Mouse (Mus musculus): ENCODE data around the gene Flnb. TPM values are rescaled to one million over a fixed set of nuclear protein-coding genes. Genes with fewer than 3 reads are reported as not detected.

Flnb gene
- total RNA-seq, 1 experiment from 2014 or later, result 47.9 TPM

DNA sequence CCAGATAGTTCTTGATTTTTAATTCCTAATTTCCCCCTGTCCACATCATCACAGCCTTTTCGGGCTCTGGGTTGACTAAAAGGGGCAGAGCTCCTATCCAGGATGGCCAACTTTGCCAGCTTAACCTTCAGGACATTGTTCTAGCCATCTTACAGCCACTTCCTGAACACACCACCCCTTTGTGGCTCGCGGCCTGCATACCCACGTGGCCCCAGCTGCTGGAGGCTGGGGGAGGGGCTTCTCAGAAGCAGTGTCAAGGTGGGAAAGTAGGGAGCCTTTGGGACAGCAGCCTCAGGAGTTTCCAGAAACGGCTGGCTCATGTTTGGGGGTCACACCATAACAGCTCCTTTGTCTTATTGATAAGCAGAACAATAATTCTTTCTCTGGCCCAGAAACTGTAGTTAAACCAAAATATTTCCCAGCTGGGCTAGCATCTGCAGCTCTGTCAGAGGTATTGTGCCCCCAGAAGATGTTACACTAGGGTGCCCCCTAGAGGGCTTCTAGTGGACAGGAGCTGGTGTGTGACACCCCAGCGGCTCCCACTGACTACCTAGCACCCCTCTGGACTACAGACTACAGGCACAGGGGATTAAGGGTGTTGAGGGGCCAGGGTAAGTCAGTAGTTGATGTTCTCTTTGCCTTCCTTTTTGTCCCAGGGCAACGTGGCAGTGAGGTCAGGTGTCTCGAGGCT lies 126.7 kb downstream of the Flnb start:
- DNase-seq, result no peak

DNA sequence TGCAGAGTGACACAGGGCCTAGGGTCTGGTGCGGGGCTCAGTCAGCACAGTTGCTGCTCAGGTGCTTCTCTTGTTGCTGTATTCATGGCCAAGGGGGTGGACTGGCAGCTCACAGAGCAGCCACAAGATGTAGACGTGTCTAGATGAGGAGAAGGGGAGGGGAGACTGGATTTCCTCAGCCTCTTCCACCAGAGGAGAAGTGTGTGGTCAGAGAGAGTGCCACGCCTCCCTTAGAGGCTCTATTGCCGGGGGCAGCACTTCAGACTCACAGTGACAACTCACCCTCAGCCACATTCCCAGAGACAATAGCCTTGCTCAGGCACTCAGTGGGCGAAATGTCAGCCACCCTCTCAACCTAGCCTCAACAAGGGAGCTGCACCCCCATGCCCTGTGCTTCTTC lies 127.5 kb downstream of the Flnb start:
- no peak for DNase-seq

DNA sequence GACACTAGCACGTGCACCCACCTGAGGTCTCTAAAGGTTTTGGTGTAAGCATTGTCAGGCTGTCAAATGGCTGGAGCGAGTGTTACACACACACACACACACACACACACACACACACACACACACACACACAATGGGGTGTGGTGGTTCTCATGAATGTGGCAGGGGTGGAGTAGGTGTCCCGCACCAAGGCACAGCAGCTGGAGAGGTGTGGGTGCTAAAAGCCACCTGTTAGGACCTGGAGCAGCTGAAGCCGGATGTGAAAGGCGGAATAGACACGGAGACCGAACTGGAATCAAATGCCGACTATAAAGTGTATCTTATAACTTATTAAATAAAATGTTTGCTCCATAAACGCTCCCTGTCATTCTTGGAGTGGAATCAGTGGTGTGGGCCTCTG lies 133.5 kb downstream of the Flnb start:
- DNase-seq, result no peak

DNA sequence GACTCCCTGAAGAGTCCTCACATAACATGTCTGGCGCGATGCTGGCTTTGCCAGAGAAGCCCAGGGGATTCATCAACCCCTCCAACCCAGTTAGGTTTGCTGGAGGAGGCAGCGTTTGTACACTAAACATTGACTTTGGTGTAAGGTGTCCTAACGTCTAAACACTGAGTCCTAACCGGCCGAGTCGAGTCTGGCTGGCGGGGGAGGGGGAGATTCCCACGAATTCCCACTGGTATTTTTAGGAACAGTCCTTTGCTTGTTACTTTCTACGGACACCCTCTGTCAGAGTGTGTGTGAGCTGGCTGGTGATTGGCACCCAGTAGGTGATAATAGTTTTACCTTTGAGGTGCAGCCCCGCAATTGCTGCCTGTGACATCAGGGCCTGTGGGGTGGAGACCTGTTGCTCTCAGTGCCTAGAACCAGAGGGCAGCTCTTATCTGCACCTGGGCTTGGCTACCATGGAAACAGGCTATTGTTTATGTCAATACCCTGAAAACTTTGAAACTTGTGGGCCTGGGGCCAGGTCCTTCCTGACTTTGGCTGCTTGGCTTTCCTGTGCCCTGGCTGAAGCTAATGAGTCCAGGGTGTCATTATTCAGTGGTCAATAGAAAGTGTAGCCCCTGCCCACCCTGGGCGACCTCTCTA lies 135.0 kb downstream of the Flnb start:
- no peak for DNase-seq

DNA sequence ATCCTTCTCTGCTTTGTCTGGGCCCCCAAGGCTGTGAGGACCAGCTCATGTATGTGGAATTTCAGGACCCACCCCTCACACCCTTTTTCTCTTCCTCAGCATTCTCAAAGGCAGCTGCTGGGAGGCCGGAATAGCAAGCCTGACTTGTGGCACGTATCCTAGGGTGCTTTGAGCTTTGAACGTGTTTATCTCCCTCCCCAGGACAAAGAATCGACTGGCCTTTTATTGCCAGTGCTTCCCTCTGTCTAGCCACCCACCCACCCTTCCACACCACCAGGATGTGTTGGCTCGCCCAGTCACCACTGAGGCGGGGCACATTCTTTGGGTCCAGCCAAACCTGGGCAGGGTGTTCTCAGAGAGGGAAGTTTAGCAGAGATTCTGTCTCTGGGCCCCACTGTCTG lies 136.3 kb downstream of the Flnb start:
- DNase-seq, result no peak

DNA sequence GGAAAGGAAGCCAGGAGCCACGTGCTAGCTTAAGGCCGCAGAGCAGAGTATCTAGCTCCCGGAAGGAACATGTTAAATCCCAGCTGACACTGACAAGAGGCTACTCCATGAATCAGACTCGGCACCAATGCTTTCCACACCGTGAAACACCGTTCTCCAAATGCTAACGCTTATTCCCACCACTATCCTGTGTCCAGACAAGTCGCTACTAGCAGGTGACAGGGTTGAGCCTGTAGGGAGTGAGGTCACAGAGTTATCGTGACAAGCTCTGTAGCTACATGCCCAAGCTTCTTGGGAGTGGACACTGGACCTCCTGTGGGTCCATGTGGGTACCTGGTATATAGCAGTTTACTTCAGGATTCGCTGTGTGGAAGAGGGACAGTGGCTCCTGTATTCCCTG lies 138.7 kb downstream of the Flnb start:
- no peak for DNase-seq

DNA sequence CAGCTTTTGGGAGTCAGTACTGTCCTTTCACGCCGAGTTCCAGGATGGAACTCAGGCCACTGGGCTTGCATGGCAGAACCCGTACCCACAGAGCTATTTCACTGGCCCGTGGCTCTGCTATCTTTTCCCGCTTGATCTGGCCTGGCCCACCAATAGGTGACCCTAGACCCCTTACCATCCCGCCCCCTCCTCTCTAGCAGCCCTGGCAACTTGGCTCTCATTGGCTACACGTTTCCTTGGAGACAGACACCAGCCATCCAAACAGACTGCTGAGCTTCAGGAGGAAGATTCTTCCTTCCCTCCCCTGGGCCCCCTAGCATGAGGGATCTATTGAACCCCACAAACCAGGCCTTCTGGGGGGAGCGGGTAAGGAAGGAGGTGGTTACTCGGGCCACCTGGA lies 139.3 kb downstream of the Flnb start, which contains the start of gene Gm45521:
TSS of gene Gm45521 (plus strand) at position 240 of the 400 bp plus-strand sequence.
- no peak for DNase-seq

DNA sequence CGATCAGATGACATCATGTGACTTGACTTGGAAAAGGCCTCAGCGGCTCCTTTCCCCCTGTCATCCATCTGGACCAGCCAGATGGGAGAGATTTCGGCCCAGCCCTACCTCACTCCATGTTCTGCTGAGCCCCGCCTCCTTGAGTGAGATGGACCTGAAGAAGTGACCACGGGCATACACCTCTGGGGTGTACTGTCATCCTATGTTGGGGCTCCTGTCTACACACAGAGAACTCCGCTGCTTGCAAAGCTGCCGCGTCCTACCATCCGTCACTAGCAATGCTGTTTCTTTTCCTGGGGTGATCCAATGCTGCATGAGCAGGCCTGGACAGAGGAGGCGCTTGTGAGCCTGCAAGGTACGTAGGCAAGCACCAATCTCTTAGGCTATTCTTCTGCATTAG lies 142.9 kb downstream of the Flnb start:
- no peak for DNase-seq

DNA sequence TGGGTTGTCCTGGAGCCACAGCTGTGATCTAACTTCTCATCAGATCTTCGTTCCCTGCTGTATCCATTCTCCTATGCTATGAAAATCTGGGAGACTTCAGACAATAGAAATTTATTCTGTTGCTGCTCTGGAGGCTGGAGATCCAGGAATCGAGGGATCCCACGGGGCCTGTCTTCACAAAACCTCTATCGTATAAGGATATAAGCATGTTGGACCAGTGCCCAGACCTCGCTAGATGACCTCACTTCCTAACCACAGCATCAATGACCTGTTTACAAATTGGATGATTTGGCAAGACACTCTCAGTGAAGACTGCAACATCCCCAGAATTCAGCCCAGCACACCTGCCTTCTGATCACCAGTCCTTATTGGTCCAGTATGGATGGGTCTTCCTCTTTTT lies 144.0 kb downstream of the Flnb start:
- DNase-seq, result no peak

DNA sequence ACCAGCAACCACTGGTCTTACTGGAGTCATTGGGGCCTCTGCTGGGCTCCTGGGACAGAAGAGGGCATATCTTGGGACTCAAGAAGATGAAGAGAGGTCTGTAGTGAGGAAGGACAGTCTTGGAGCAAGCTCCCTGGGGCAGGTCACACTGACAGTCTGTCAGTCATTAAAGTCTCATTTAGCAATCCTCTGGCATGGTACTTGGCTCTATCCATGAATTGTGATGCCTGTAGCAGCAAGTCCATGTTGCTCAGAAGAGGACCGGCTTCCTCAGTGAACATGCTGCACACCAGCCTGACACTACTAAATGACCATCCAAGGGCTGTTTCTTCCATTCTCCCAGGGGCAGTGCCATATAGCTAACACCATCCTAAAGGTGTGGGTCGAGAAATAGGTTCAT lies 144.9 kb downstream of the Flnb start:
- DNase-seq, result no peak

DNA sequence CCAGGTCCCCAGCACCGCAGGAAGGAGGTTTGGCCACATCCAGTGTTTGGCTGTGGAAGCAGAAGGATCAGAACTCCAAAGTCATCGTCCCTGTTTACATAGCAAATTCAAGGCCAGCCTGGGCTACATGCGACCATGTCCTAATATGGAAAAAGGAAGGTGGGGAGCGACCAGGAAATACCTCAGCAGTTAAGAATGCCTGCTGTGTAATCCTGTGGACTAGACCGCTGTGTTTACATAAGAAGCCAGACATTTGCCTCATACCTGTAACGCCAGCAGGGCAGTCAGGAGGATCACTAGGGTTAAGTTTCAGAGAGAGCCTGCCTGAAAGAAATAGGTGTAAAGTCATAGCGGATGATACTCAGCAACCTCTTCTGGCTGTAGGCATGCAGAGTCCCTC lies 145.4 kb downstream of the Flnb start:
- DNase-seq, result no peak

DNA sequence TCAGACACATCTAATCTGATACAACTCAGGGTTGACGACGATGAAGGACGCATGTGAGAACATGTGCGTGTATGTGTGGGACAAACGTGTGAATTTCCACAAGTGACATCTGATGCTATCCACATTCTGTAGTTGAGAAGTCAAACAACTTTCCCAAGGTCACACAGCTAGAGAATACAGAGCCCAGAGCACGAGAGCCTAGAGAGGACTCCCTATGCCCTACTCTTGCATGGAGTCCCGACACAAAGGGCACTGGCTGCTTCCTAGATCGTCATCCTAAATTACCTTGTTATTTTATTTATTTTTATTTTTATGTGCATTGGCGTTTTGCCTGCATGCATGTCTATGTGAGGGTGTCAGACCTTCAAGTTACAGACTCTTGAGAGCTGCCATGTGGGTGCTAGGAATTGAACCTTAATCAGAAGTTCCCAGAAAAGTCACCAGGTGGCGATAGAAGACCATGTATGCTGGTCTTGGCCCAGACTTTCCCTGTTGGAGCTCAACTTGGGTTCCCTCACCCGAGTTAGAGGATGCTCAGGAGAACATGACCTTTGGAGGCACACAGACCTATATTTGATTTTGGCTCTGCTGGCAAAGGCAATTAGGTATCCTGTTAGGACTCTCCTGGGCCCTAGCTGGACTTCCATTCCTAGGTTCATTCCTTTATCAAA lies 146.6 kb downstream of the Flnb start:
- peak; percentile 36 for DNase-seq

DNA sequence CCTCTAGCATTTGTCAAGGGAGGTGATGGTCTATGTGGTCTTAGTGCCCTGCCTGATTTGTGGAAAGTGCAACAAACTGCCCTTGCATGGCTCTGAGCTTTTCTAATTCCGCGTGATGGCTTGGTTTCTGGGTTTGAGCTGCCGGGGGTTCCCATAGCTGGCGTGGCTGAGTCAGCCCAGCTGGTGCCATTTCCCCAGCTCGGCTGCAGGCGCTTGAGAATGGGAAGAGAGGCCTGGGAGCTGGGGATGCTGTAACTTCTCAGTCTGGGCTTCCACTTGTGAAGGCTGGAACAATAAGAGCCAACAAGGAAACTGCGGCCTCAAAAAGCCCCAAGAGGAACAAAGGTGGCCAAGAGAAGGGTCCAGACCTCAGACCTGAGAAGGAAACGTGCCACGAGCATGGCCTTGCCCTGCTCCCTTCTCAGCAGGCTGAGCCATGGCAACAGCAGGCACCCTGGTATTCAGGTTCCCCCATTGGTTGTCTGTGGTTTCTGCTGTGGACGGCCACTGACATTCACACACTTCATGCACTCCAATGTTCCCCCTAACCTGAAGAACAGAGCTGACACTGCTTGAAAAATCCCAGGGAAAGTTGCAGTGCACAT lies 154.2 kb downstream of the Flnb start:
- no peak for DNase-seq

DNA sequence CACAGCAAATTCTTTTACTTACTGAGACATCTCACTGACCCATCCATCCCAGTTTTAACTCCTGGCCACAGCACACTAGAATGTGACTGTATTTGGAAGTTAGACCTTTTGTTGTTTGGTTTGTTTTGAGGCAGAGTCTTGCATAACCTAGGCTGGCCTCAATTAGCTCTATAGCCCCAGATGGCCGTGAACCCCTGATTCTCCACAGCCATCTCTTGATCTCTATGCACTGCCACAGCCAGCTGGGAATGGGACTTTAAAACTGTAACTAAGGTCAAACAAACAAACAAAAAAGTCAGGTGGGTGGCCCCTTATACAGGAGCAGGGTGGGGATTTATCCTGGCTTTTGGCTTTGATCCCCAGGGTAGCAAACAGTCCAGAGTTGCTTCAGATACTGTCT lies 156.9 kb downstream of the Flnb start:
- no peak for DNase-seq

DNA sequence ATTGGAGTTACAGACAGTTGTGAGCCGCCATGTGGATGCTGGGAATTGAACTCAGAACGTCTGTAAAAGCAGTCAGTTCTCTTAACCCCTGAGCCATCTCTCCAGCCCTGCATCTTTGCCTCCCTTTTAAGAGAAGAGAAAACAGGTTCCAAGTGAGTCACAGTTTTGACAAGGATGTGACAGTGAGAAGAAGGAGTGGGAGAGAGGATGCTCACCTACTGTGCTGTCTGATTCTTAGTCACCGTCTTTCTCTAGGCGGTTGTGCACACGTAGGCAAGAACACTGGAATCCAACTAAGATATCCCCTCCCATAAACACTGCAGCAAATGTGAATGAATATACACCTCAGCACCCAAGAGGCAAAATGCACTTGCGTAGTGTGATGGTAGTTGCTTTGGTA lies 157.4 kb downstream of the Flnb start:
- DNase-seq, result no peak

DNA sequence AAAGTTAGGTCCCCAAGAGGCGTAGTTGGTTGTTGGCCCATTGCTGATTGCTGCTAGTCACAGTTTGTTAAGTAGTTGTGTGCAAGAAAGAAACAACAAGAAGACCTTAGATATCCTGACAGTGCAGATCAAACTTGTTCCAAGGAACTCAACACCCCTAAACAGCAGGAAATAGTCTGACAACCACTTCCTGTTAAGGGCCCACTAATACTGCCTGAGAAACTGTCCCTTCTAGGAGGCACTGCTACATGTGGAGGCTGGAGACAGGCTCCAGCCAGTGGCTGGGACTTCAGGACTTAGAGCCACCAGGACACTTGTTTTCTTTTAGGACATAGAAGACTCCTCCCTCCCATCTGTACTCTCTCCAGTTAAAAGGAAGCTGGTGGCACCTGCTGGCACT lies 159.7 kb downstream of the Flnb start:
- DNase-seq, result no peak

DNA sequence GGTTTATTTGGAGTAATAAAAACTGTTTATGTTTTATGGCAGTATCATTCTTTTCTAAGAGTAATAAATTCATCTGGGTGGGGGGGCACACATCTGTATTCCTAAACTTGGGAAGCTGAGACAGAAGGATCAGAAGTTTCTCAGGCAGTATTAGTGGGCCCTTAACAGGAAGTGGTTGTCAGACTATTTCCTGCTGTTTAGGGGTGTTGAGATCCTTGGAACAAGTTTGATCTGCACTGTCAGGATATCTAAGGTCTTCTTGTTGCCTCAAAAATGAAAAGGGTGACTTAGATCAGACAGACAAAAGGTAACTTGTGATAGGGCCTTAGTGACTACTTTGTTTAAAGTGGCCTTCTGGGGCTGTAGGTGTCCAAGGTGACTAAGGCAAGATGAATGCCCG lies 160.4 kb downstream of the Flnb start:
- DNase-seq, result no peak

DNA sequence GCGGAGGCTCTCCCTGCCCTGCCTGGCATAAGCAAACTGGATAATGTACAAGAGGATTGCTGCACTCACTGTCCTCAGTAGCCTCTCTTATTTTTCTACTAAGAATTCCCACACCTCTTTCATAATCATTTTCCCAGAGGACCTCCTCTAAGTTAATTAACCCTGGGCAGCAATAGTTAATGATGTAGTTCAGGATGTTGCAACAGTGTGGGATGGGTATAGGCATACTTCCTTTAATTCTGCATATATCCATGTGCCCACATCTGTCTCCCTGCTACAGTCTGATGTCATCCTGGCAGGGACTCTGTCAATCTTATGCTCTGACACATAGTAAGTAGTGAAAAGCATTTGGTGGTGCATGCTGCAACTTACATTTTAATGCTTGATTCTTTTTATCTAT lies 163.5 kb downstream of the Flnb start:
- DNase-seq, result no peak

DNA sequence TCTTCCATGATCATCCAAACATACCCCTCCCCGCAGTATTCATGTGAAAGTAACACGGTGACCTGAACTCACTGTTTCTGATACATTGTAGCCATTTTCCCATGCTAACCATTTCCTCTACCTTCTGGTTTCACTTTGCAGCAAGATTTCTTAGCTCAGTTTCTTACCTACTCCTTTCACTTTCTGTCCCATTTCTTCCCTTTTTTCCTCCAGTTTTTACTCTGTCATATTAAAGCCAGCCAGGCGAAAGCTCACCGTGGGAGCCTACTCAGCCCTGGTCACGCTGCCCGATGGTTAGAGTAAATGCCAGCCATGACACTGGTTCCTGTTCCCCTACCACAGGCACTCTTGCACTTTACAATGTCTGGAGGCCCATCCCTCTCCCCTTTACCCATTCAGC lies 169.2 kb downstream of the Flnb start:
- no peak for DNase-seq

DNA sequence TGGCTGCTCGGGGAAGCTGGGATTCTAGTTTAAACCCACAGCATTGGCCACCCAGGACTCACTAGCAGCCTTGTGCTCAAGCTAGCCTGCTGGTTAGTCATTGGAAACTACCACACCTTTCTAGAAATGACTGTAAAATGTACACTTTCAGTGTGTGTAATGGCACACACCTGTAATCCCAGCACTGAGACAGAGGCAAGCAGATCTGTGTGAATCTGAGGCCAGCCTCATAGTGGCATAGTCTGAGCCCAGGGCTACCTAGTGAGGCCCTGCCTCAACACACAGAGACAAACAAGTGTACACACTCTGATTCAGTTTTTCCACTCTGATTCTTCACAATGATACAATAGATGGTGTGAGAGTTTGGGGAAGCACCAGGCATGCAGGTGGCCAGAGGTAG lies 171.6 kb downstream of the Flnb start:
- no peak for DNase-seq

DNA sequence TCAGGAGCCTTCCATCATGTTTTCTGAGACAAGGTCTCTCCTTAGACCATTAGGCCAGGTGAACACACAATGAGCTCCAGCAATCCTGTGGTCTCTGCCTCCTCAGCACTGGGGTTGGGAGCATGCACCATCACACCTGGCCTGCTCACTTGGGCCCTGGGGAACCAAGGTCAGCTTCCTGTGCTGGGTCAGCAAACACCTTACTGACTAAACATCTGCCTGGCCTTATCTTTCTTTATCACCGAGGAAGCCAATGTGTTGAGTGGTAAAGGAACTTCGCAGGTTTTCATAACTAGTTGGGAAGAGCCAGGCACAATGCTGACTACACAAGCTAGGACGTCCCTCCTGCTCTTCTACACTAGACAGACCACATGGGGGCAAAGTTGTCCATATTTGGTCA lies 172.2 kb downstream of the Flnb start:
- DNase-seq, result no peak

DNA sequence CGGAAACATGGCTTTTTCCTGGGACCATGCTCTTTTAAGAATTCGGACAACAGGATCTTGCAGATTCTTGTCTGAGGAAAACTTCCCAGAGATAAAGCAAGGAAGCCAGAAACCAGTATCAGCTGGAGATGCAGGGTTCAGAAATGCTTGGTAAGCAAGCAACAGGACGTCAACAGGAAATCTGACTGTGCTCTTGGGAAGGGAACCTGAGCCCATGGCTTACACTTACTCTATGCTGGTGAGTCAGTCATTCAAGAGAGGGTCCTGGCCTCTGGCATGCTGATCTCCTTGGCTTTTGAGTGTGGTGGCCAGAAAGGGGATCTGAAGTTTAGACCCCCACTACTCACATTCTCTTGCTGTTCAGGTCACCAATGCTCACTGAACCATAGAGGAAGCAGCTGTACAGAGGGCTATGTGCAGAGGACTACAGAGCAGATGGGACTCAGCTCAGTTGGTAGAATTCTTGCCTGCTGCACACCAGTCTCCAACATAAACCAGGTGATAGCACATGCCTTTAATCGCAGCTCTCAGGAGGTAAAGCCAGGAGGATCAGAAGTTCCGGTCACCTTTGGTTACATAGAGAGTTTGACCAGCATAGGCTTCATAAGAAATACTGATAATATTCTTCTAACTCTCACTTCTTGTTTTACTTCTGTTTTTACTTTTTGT lies 173.5 kb downstream of the Flnb start:
- DNase-seq, result no peak

DNA sequence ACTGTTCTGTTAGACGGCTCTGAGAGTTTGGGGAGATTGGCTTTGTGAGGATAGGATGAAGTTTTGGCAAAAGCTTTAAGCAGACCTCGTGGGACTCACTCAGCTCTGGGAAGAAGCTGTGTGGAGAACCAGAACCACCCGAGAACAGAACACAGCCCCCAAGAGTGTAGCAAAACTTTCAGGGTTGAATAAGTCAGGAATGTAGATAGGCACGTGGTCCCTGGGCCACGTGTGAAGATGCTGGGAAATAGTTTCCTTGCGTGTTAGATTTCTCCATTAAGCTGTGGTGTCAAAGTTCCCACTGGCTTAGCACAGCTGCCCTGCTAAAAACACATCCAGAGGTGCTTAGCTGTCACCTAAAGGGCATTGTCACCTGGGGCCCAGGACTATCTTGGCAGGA lies 174.4 kb downstream of the Flnb start:
- no peak for DNase-seq
